In the genomic region with DNA sequence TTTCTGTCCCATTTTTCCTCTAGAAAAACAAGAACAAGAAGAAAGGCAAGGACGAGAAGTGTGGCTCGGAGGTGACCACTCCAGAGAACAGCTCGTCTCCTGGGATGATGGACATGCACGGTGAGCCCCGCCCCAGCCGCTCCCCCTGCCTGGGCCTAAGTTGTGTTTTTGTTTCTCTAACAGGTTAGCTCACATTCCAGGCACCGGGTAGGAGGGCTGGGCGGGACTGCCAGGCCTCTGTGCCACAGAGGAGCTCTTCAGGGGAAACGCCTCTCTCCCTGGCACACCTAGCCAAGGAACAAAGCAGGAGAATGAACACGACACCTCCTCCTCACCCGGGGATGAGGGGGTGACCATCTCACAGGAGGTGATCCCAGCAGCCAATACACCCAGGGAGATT, we compare ENCODE assay signal across 17 mouse cellular contexts. TPM values are rescaled to one million over a fixed set of nuclear protein-coding genes. Genes with fewer than 3 reads are reported as not detected.
DNase-seq lines count a peak whose midpoint lies in the region; ATAC-seq lines count a peak whose summit lies in the region.
"Had no signal": no experiment of that assay in that cellular context is flagged by ENCODE, and none has a peak within 500 bp of the region (broad histone marks: within the 10 kb centered on the region; RNA-seq: fewer than 3 reads in every experiment).

No protein-coding gene starts in this region.

- H3K27ac ChIP-seq in hindbrain, embryonic 14.5 days: no peak overlapping the region
- H3K27ac ChIP-seq: neural tube, embryonic 15.5 days had no signal

- ATAC-seq in hindbrain, embryonic 14.5 days (ENCODE audit: low FRiP score): no peak
- ATAC-seq: inflammation-experienced regulatory T-cells, adult 6 months had no signal

- H3K9me3 ChIP-seq in hindbrain, embryonic 14.5 days (ENCODE audit: control insufficient read depth, low read length): no peaks in the 10 kb centered on the region
- H3K9me3 ChIP-seq: megakaryocyte, embryonic 14.5 days; neural tube, embryonic 15.5 days had no signal

- no peak overlapping the region for H3K4me3 ChIP-seq in hindbrain, embryonic 14.5 days (replicated peaks; ENCODE audit: low read length)
- H3K4me3 ChIP-seq: megakaryocyte, embryonic 14.5 days; neural tube, embryonic 15.5 days had no signal

- H3K4me1 ChIP-seq in hindbrain, embryonic 14.5 days (replicated peaks; ENCODE audit: control insufficient read depth, insufficient read depth, low read length): no peaks in the 10 kb centered on the region
- H3K4me1 ChIP-seq: neural tube, embryonic 15.5 days had no signal

- H3K36me3 ChIP-seq in hindbrain, embryonic 14.5 days (replicated peaks; ENCODE audit: control insufficient read depth, insufficient read depth): peaks cover 62% of the 10 kb centered on the region

- H3K4me2 ChIP-seq in hindbrain, embryonic 14.5 days (replicated peaks): no peak overlapping the region
- H3K4me2 ChIP-seq: neural tube, embryonic 15.5 days had no signal

- H3K27me3 ChIP-seq in hindbrain, embryonic 14.5 days (ENCODE audit: control insufficient read depth, insufficient read depth, low read length): no peaks in the 10 kb centered on the region
- H3K27me3 ChIP-seq: megakaryocyte, embryonic 14.5 days; neural tube, embryonic 15.5 days had no signal

- H3K9ac ChIP-seq in hindbrain, embryonic 14.5 days: no peak overlapping the region
- H3K9ac ChIP-seq: neural tube, embryonic 15.5 days had no signal

- WGBS in hindbrain, embryonic 14.5 days: 84% methylated on average over 11 of the region's 11 CpGs

- peak; percentile 57 for DNase-seq in ZHBTc4 (ENCODE audit: low read depth, low spot score)
- DNase-seq in kidney, adult 18-20 months: peak; percentile 75
- peak; percentile 50 to 66 for DNase-seq in kidney, postnatal 4 days
- DNase-seq in lung, postnatal 4 days: peak; percentile 61 to 85
- DNase-seq in right cerebral cortex, adult 2 months (ENCODE audit: low spot score in 2 of 2): no peak
- DNase-seq in heart, adult 18-20 months: no peak
- DNase-seq in thymus, postnatal 4 days: no peak
- no peak for DNase-seq in hindbrain, embryonic 14.5 days (ENCODE audit: low spot score)
- DNase-seq: adrenal gland, adult 8-10 months; cerebellum, postnatal 14 days; heart, postnatal 10 days; liver; right cerebral cortex, adult 18-20 months; thymus, postnatal 25 days had no signal

RNA-seq across cellular contexts. Expression of gene Bcl7a, which starts 12.3 kb away (rescaled TPM):
- 1 to 10 TPM; 8.0 to 8.2 TPM for total RNA-seq in heart, adult 18-20 months (2021)
- polyA plus RNA-seq in hindbrain, embryonic 14.5 days (2014; fragmentation: Nextera tagmentation; extraction: Ambion mirVana): 35.6 and 36.5 TPM in 2 replicates

RNA-seq across cellular contexts. Expression of gene Mlxip, which starts 38.7 kb away (rescaled TPM):
- total RNA-seq in heart, adult 18-20 months (2021): 10 to 100 TPM; 26.5 to 29.0 TPM
- 21.1 and 21.7 TPM in 2 replicates for polyA plus RNA-seq in hindbrain, embryonic 14.5 days (2014; fragmentation: Nextera tagmentation; extraction: Ambion mirVana)

Comparison
In these comparisons a context has a peak if more than half of its experiments do, and no peak if none do; other contexts are left out.
1. DNase-seq: peak in ZHBTc4 (single experiment), kidney, adult 18-20 months (single experiment), kidney, postnatal 4 days (2 of 2) and lung, postnatal 4 days (2 of 2); none in right cerebral cortex, adult 2 months (0 of 2), heart, adult 18-20 months (0 of 2), thymus, postnatal 4 days (single experiment) and hindbrain, embryonic 14.5 days (single experiment).